Mouse (Mus musculus): ENCODE results near the gene Olfr1337.
"Not testable (repeated sequence)": the region's sequence is repeated elsewhere in the genome, so short reads cannot be mapped to it uniquely, and the experiment has no call there.

The Olfr1337 gene

GRCm38 (mm10) chr4:118782486-118782885 lies at the start of gene Olfr1337:
Olfr1337 (minus strand) TSS chr4:118782586.
- DNase-seq (ENCODE audit: low spot score in 2 of 2) = no peak

- no peak for DNase-seq (ENCODE audit: low spot score in 2 of 2)
Measured at GRCm38 (mm10) chr4:118818921-118819320, 36.5 kb upstream of the Olfr1337 start.

DNA sequence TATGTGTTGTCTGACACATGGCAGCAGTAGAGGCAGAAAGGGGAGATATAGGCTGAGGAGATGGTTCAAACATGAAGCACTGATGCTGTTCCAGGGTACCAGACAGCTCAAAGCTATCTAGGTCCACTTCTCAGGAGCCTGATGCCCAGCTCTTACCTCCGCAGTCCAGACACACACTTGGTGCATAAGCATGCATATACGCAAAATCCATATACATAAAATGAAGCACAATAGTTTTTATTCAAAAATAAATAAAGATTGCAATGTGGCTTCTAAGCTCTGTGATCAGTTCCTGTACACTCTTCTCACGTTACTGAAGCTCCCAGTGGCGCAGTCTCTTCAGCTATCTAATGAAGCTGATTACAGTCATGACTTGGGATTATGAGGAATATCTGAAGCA lies 27.5 kb upstream of the Olfr1337 start, which contains the start of gene Olfr1335:
Gene Olfr1335 (minus strand): TSS at position 101 of the 400 bp plus-strand sequence.
- no peak for DNase-seq (ENCODE audit: low spot score in 2 of 2)

GRCm38 (mm10) chr4:118792796-118793195 lies 10.4 kb upstream of the Olfr1337 start:
- DNase-seq (ENCODE audit: low spot score in 2 of 2) = not testable (repeated sequence)

GRCm38 (mm10) chr4:118758637-118759036 lies 23.7 kb downstream of the Olfr1337 start, which contains the start of gene Olfr1338:
Olfr1338 (minus strand) TSS chr4:118758737.
- DNase-seq (ENCODE audit: low spot score in 2 of 2) = no peak

DNA sequence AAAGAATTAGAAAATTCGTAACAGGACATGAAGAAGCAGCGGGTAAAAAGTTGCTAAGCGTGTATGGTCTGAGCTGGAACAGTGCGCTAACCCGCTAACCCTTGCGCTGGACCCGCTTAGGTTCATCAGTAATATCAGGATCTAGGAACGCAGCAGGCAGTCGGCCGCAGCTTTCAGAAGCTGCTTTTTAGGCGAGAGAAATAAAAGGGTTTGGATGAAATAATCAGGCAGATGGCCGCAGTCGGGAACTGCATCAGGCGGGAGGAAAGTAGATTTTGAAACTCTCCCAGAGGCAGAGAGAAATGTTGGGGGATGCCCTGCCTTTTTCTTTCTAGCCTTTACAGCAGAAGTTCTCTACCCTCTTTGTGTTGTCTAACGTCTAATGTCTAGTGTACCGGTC lies 40.5 kb downstream of the Olfr1337 start:
- no peak for DNase-seq (ENCODE audit: low spot score in 2 of 2)

- no peak for DNase-seq (ENCODE audit: low spot score in 2 of 2)
Measured at GRCm38 (mm10) chr4:118740988-118741698, 41.2 kb downstream of the Olfr1337 start.

DNA sequence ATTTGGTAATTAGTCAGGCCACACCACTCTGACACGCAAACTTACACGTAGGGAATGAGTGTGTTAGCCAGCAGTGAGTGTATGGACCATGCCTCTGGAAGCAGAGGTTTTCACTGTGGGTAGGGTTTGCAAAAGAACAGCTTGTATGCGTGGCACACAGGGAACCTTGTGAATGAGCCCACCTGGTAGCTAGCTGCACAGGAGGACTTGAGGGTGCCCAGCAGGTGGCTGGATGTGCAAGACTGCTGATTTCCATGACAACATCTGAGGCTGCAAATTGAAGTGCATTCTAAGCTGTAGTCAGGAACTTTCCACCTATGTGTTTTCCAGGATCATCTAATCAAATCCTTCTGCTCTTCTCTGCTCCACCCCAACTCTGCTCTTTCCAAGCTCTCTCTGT lies 42.8 kb downstream of the Olfr1337 start:
- DNase-seq (ENCODE audit: low spot score in 2 of 2) = no peak

GRCm38 (mm10) chr4:118731875-118732274 lies 50.5 kb downstream of the Olfr1337 start, which contains the start of gene Olfr1339:
Olfr1339 (plus strand) TSS chr4:118732175.
- DNase-seq (ENCODE audit: low spot score in 2 of 2) = no peak
